Mouse (Mus musculus) stomach, postnatal 0 days (tissue): ENCODE data around the gene Ceacam18.
A peak's percentile ranks its signal among the peaks of the same experiment; 100 is the strongest.

Experiments used
- CTCF ChIP-seq: IDR thresholded peaks from 2 replicates; pipeline ENCODE4 v1.5.1; 2016; ENCODE audit warnings: antibody characterized with exemption, low read depth, mild to moderate bottlenecking, moderate library complexity
- EP300 ChIP-seq: optimal IDR thresholded peaks from 2 replicates; pipeline ENCODE3; 2016; ENCODE audit warnings: antibody characterized with exemption

DNA sequence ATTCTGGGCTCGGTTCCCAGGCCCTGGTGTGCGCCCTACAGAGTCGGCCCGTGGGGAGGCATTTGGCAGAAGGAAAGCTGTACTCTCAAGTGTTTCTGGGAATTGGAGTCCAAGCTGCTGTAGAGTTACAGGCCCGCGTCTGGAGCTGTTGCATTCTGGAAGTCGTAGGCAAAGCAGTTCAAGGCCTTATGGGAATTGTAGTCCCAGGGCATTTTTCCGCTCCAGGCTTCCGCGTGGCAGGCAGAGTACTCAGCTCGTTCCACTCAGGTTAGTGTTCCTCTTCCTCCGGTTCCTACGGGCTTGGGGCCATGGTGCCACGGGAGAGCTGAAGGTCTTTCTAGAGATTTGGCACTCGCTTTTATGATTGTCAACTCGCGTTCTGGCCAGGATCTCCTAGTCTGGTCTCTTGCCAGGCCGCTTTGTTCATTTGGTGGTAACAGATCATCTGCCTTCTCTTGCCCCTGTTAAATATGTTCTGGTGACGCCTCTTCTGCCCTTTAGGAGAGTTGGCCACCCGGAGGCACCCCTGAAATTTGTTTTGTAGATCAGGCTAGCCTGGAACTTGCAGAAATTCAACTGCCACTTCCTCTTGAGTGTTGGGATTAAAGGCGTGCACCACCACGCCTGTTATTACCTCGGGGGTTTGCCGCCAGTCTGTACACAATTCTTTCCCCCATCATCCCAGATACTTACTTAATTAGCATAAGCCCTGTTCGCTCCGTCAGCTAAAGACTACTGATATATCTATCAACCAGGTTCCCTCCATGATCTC lies 37.5 kb downstream of the Ceacam18 start, which contains the start of gene Ctu1:
- TF ChIP-seq CTCF: no peak
- TF ChIP-seq EP300: peak; percentile 17
